Mouse (Mus musculus) hindbrain, embryonic 13.5 days (tissue): ENCODE results near the gene Ldb2. TPM values are rescaled to one million over a fixed set of nuclear protein-coding genes. Genes with fewer than 3 reads are reported as not detected.

Experiments
- ATAC-seq: fragments of 200-750 bp; cut with Nextera tagmentation; 2 replicates; pipeline ENCODE4 v1.8.0; 2017; ENCODE audit warnings: moderate TSS enrichment; ENCODE audit not compliant: low FRiP score
- H3K27ac ChIP-seq: fragments of 300-500 bp; sonication (generic); 2 replicates; pipeline ENCODE4 v1.5.1; 2015; ENCODE audit warnings: inconsistent platforms, mild to moderate bottlenecking, moderate library complexity
- H3K27me3 ChIP-seq: fragments of 300-500 bp; sonication (generic); 2 replicates; pipeline ENCODE4 v1.6.1; 2015; ENCODE audit warnings: mild to moderate bottlenecking, inconsistent platforms
- H3K36me3 ChIP-seq: fragments of 300-500 bp; sonication (generic); 2 replicates; pipeline ENCODE4 v1.6.1; 2015; ENCODE audit warnings: mild to moderate bottlenecking, inconsistent platforms
- H3K4me1 ChIP-seq: fragments of 300-500 bp; sonication (generic); replicated peaks from 2 replicates; pipeline ENCODE4 v1.6.1; 2015; ENCODE audit warnings: inconsistent platforms
- H3K4me2 ChIP-seq: fragments of 300-500 bp; sonication (generic); 2 replicates; pipeline ENCODE4 v1.6.1; 2015; ENCODE audit warnings: inconsistent platforms, mild to moderate bottlenecking, moderate library complexity
- H3K4me3 ChIP-seq: fragments of 300-500 bp; sonication (generic); 2 replicates; pipeline ENCODE4 v1.5.1; 2015; ENCODE audit warnings: mild to moderate bottlenecking, inconsistent platforms
- H3K9ac ChIP-seq: fragments of 300-500 bp; sonication (generic); 2 replicates; pipeline ENCODE4 v1.6.1; 2015; ENCODE audit warnings: mild to moderate bottlenecking, inconsistent platforms
- H3K9me3 ChIP-seq: fragments of 300-500 bp; sonication (generic); 2 replicates; pipeline ENCODE4 v1.6.1; 2016; ENCODE audit warnings: inconsistent platforms
- WGBS: fragments of 180-500 bp; shearing (Covaris S2); methylation state at CpG from one replicate; pipeline ENCODE4 v1.1.7; 2015; 5-methylcytosine and 5-hydroxymethylcytosine counted together
- polyA plus RNA-seq: library from polyadenylated mRNA; unstranded; fragments of >200 nt; fragmentation: Nextera tagmentation; extraction: Ambion mirVana; gene quantifications from 2 replicates; pipeline ENCODE4 v1.2.1, GENCODE M21; 2015

The Ldb2 gene
- polyA plus RNA-seq, 1 experiment from 2014 or later: 23.9 TPM

- Histone ChIP-seq H3K4me1 (no peaks in the 10 kb centered on the region), H3K27me3 (no peaks in the 10 kb centered on the region), H3K9ac (no peak overlapping the region), H3K36me3 (no peaks in the 10 kb centered on the region), H3K9me3 (peaks cover 7% of the 10 kb centered on the region; the same call in 1 of the 2 replicates), H3K27ac (no peak overlapping the region), H3K4me3 (no peak overlapping the region), H3K4me2 (no peak overlapping the region)
- no peak for ATAC-seq
- WGBS: 80% methylated on average over 5 of the region's 5 CpGs
Measured at GRCm38 (mm10) chr5:44504786-44505185, 294.7 kb downstream of the Ldb2 start.

DNA sequence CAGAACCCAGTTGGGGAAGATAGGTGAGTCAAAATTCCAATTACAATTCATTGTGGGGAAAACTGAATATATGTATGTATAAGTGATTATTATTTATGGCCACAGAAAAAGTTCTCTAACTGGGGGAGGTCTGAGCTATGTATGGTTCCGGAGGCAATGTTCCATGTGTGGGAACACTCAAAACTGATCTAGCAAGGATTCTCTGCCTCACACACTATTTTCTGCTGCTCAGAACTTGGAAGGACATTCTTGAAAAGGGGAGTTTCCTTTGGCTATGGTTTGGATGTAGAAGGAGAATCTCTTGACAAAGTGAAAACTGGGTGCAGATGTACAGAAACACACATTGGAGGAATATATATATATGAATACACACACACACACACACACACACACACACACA is 301.3 kb downstream of the Ldb2 start:
- H3K36me3 ChIP-seq: no peaks in the 10 kb centered on the region
- no peaks in the 10 kb centered on the region for H3K9me3 ChIP-seq
- no peak overlapping the region for H3K27ac ChIP-seq
- H3K4me1 ChIP-seq: 0 out of 2 replicates have a peak, but pooled peaks cover 5% of the 10 kb centered on the region
- 100% methylated on average over 1 of the region's 1 CpGs for WGBS
- no peak overlapping the region for H3K4me2 ChIP-seq
- no peak overlapping the region for H3K4me3 ChIP-seq
- ATAC-seq: no peak
- H3K27me3 ChIP-seq: no peaks in the 10 kb centered on the region
- H3K9ac ChIP-seq: no peak overlapping the region

DNA sequence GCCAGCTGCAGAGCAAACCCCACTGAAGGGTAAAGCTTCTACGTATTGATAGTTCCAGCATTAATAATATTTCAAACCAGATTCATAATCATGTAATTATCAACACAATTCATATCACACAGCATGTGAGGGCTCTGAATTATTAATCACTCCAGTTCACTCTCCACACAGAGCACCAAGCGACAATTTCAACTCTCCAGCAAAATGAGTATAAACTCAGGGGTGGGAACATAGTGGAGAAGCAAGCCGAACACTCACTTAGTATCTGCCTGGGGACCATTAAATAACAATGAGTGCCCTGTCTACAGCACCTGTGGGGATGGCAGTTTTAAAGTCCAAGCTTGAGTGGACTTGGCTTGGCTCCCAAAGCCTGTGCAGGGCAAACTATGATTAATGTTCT is 302.6 kb downstream of the Ldb2 start:
- Histone ChIP-seq H3K4me2 (no peak overlapping the region), H3K4me1 (0 out of 2 replicates have a peak, but pooled peaks cover 5% of the 10 kb centered on the region), H3K27ac (no peak overlapping the region), H3K27me3 (no peaks in the 10 kb centered on the region), H3K9me3 (no peaks in the 10 kb centered on the region), H3K36me3 (no peaks in the 10 kb centered on the region), H3K4me3 (no peak overlapping the region), H3K9ac (no peak overlapping the region)
- ATAC-seq: peak; percentile 43; the same call in 1 of the 2 replicates
- WGBS: 60% methylated on average over 3 of the region's 3 CpGs

DNA sequence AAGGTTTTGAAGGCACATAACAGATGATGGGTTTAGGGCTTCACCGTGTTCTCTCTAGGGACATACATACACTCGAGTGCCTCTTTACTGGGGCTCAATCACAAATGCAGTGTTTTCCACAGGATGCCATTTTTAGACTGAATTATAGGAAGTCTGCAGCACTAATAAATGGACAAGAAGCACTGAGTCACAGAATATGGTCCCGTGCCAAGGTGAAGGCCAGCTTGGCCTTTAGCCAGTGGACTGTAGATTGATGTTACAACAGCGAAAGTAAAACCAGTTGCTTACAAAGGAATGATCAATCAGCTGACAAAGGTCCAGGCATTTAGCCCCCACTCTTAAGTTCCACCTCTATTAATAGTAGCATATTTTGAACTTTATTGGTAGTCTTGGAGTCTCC is 304.4 kb downstream of the Ldb2 start:
- WGBS: 76% methylated on average over 4 of the region's 4 CpGs
- Histone ChIP-seq H3K4me3 (no peak overlapping the region), H3K9ac (no peak overlapping the region), H3K27ac (no peak overlapping the region), H3K9me3 (no peaks in the 10 kb centered on the region), H3K36me3 (no peaks in the 10 kb centered on the region), H3K4me1 (0 out of 2 replicates have a peak, but pooled peaks cover 5% of the 10 kb centered on the region), H3K4me2 (no peak overlapping the region), H3K27me3 (no peaks in the 10 kb centered on the region)
- no peak for ATAC-seq

- 0 out of 2 replicates have a peak, but pooled peaks cover 5% of the 10 kb centered on the region for H3K4me1 ChIP-seq
- H3K27me3 ChIP-seq: no peaks in the 10 kb centered on the region
- H3K9me3 ChIP-seq: no peaks in the 10 kb centered on the region
- H3K9ac ChIP-seq: no peak overlapping the region
- no peak overlapping the region for H3K4me2 ChIP-seq
- WGBS: 80% methylated on average over 9 of the region's 9 CpGs
- no peak overlapping the region for H3K4me3 ChIP-seq
- no peak overlapping the region for H3K27ac ChIP-seq
- H3K36me3 ChIP-seq: no peaks in the 10 kb centered on the region
- ATAC-seq: no peak
Measured at GRCm38 (mm10) chr5:44494133-44494532, 305.3 kb downstream of the Ldb2 start.

GRCm38 (mm10) chr5:44491526-44491925 is 308.0 kb downstream of the Ldb2 start:
- Histone ChIP-seq H3K27me3 (no peaks in the 10 kb centered on the region; the same call in 1 of the 2 replicates), H3K27ac (no peak overlapping the region), H3K4me3 (no peak overlapping the region), H3K4me2 (no peak overlapping the region), H3K9me3 (no peaks in the 10 kb centered on the region), H3K9ac (no peak overlapping the region), H3K36me3 (no peaks in the 10 kb centered on the region), H3K4me1 (no peaks in the 10 kb centered on the region)
- 97% methylated on average over 1 of the region's 1 CpGs for WGBS
- ATAC-seq: no peak

DNA sequence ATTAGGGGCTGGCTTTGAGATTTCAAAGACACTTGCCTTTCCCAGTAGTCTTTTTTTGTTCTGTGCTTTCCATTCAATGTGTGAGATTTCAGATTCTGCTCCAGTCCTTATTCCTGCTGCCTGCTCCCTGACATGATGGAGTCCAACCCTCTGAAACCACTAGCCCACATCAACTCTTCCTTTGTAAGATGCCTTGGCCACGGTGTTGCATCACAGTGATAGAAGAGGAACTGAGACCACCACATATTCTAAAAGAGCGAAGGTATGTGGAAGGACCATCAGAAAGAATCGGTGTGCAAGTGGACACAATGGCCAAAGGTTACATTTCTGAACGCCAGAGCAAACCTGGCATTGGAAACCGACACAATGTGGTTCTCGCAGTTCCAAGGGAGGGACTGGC is 309.0 kb downstream of the Ldb2 start:
- 96% methylated on average over 6 of the region's 6 CpGs for WGBS
- H3K4me3 ChIP-seq: no peak overlapping the region
- no peak overlapping the region for H3K9ac ChIP-seq
- H3K27ac ChIP-seq: no peak overlapping the region
- no peaks in the 10 kb centered on the region for H3K4me1 ChIP-seq
- no peak for ATAC-seq
- H3K27me3 ChIP-seq: no peaks in the 10 kb centered on the region; the same call in 1 of the 2 replicates
- H3K9me3 ChIP-seq: no peaks in the 10 kb centered on the region
- H3K36me3 ChIP-seq: no peaks in the 10 kb centered on the region
- H3K4me2 ChIP-seq: no peak overlapping the region

- H3K27me3 ChIP-seq: no peaks in the 10 kb centered on the region; the same call in 1 of the 2 replicates
- H3K4me2 ChIP-seq: no peak overlapping the region
- peak; percentile 90 for ATAC-seq
- H3K9ac ChIP-seq: no peak overlapping the region
- H3K4me3 ChIP-seq: no peak overlapping the region
- peak overlapping the region; percentile 40 for H3K27ac ChIP-seq
- WGBS: 64% methylated on average over 11 of the region's 11 CpGs
- peaks cover 22% of the 10 kb centered on the region for H3K4me1 ChIP-seq
- no peaks in the 10 kb centered on the region for H3K9me3 ChIP-seq
- no peaks in the 10 kb centered on the region for H3K36me3 ChIP-seq
Measured at GRCm38 (mm10) chr5:44483426-44484106, 315.9 kb downstream of the Ldb2 start.

- Histone ChIP-seq H3K4me2 (no peak overlapping the region), H3K9ac (no peak overlapping the region), H3K36me3 (no peaks in the 10 kb centered on the region), H3K9me3 (no peaks in the 10 kb centered on the region), H3K4me3 (no peak overlapping the region), H3K4me1 (peaks cover 24% of the 10 kb centered on the region), H3K27me3 (no peaks in the 10 kb centered on the region; the same call in 1 of the 2 replicates), H3K27ac (no peak overlapping the region)
- 79% methylated on average over 4 of the region's 4 CpGs for WGBS
- no peak for ATAC-seq
Measured at GRCm38 (mm10) chr5:44481406-44481805, 318.1 kb downstream of the Ldb2 start.

DNA sequence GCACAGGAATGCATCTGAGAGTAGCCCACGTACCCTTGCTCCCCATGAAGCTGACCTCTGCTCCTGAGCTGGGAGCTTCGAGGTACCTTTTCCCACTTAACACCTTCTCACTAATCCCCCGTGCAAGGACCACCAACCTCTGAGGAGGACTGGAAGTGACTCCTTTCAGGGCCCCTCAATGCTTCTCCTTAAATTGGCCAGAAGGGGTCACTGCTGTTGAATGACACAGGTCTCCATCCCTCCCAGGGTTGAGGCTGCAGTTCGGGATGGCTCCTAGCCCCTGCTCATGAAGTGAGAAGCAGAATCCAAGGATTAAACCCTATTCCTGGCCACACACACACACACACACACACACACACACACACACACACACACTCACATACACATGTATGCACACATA is 323.1 kb downstream of the Ldb2 start:
- no peak for ATAC-seq
- WGBS: 37% methylated on average over 4 of the region's 4 CpGs
- H3K36me3 ChIP-seq: no peaks in the 10 kb centered on the region

GRCm38 (mm10) chr5:44475543-44475942 is 323.9 kb downstream of the Ldb2 start:
- no peak for ATAC-seq
- Histone ChIP-seq H3K27me3 (no peaks in the 10 kb centered on the region), H3K36me3 (no peaks in the 10 kb centered on the region), H3K4me2 (no peak overlapping the region), H3K9me3 (no peaks in the 10 kb centered on the region), H3K27ac (no peak overlapping the region), H3K4me1 (peaks cover 10% of the 10 kb centered on the region), H3K9ac (no peak overlapping the region), H3K4me3 (no peak overlapping the region)
- 90% methylated on average over 1 of the region's 1 CpGs for WGBS

More for the DNA sequence above, 323.1 kb downstream of the Ldb2 start:
- Histone ChIP-seq H3K9me3 (no peaks in the 10 kb centered on the region), H3K4me3 (no peak overlapping the region), H3K27ac (no peak overlapping the region), H3K27me3 (no peaks in the 10 kb centered on the region), H3K9ac (no peak overlapping the region), H3K4me2 (no peak overlapping the region), H3K4me1 (peaks cover 10% of the 10 kb centered on the region)

GRCm38 (mm10) chr5:44473857-44474762 is 325.4 kb downstream of the Ldb2 start:
- 68% methylated on average over 10 of the region's 10 CpGs for WGBS
- Histone ChIP-seq H3K4me3 (no peak overlapping the region), H3K27me3 (0 out of 2 replicates have a peak, but pooled peaks cover 1% of the 10 kb centered on the region), H3K4me1 (peaks cover 10% of the 10 kb centered on the region; the same call in 1 of the 2 replicates), H3K36me3 (no peaks in the 10 kb centered on the region), H3K27ac (0 out of 2 replicates have a peak overlapping the region, but pooled peaks have one; percentile 40), H3K9me3 (no peaks in the 10 kb centered on the region), H3K4me2 (no peak overlapping the region), H3K9ac (no peak overlapping the region)
- ATAC-seq: peak; percentile 86
